Mouse (Mus musculus): ENCODE data around the gene Rngtt.
A peak's percentile ranks its signal among the peaks of the same experiment; 100 is the strongest.
"Not testable (repeated sequence)": the region's sequence is repeated elsewhere in the genome, so short reads cannot be mapped to it uniquely, and the experiment has no call there.

Gene Rngtt

DNA sequence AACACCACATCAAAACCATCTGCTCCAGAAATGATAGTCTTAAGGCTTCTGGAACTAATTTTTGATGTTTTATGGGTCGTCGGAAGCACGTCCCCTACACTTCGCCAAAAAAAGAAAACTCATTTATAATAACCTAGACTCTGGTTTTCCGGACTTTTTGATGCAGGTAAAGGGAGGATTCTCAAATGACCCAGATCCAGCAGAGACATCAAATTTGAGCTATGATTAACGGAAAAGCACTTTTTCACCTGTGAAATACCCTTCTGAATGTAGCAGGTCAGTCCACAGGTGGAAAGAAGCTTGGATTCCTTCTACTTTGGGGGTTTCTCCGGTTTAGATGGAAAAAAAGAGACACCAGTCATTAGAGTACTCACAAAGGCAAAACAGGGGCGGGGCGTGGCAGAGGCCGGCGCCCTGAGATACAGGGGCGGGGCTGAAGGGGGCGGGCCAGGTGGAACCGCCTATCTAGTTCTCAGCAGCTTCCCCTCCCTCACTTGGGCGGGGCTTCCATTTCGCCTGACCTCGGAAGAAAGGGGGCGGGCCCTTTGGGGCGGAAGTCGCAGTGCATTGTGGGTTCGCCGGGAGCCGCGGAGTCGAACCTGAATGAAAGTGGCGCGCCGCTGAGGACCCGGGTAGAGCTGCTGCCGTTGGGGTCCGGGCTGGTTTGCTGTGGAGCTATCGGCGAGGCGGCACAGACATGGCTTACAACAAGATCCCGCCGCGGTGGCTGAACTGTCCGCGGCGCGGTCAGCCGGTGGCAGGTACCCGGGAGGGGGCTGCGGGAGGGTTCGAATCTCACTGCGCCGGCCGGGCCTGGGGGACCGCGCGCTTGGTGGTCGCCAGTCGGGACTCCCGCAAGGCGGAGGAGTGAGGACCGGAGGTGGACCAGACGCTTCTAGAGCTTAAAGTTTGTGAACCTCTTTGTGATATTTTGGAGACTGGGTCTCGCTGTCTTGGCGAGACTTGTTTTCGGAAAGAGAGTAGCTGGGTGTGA, at the start of gene Rngtt:
Gene Rngtt, plus strand, starts transcription at position 548 of the 994 bp plus-strand sequence.
- DNase-seq: peak; percentile 92

DNA sequence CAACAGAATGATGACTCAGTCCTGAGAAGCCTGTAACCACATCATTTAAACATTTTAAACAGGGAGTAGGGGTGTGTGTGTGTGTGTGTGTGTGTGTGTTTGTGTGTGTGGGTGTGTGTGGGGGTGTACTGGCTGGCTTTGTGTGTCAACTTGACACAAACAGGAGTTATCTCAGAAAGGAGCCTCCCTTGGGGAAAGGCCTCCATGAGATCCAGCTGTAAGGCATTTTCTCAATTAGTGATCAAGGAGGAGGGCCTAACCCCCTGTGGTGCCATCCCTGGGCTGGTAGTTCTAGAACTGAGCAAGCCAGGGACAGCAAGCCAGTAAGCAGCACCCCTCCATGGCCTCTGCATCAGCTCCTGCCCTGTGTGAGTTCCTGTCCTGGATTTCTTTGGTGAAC, 49.8 kb upstream of the Rngtt start:
- DNase-seq: no peak

DNA sequence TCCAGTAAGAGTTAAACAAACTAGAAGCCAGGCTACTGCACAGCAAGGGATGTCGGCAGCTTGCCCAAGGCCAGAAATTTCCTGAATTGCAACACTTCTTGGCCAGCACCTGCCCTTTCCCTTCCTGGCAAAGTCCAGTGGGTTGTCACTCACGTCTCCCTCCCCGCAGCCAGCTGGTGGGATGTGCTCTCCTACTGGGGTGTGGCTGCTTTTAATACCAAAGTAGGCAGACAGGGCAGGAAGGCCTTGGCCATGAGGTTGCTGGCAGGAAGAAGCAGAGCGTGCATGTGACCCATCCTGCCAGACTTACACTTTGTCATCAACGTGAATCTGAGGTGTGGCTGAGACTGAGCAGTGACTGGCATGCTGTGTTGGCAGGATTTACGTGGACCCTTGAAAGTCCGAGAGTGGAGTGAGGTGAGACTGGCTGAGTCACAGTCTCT, 48.8 kb upstream of the Rngtt start:
- DNase-seq: peak; percentile 23

DNA sequence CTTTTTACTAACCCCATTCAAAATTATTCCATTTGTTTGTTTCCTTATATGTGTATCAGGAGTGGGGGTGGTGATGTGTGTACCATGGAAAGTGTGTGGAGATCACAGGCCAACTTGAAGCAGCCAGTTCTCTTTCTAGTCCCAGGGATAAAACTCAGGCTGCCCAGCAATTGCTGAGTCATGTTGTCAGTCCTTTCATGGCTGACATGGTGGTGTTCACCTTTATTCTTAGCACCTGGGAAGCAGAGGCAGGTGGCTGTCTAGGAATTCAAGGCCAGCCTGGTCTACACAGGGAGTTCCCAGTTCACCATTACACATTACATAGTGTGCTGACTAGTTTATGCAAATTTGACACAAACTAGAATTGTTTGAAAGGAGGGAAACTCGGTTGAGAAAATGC, 47.2 kb upstream of the Rngtt start:
- no peak for DNase-seq

DNA sequence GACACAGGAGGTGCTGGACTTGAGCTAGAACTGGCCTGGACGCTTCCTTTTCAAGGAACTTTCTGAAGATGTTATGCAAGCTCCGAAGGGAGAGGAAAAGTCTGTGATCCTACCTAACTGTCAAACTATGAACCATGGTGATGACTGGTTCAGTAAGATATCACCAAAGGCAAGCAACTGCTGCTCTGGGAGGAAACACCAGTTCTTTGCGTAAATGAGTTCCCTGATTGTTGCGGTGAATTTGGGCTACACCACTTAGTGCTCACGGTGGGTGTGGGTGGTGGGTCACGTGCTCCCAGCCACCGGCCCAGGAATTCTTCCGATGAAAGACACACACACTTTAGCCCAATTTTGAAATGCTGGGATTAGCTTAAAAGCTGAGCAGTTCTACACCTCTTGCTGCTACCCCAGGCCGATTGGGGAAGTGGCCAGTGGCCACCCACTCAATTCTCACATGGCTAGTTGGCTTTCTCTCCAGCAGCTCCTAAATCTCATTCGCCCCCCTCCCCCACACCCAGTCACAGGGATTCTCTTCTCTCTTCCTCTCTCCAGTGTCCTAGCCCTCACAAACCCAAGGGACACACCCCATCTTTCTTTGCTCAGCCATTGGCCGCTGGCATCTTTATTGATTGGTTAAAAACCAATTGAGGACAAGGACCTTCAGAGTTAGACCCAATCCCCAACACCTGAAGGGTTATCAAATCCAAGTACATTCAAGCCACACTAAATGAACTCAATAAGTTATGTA, 45.0 kb upstream of the Rngtt start:
- DNase-seq: no peak

DNA sequence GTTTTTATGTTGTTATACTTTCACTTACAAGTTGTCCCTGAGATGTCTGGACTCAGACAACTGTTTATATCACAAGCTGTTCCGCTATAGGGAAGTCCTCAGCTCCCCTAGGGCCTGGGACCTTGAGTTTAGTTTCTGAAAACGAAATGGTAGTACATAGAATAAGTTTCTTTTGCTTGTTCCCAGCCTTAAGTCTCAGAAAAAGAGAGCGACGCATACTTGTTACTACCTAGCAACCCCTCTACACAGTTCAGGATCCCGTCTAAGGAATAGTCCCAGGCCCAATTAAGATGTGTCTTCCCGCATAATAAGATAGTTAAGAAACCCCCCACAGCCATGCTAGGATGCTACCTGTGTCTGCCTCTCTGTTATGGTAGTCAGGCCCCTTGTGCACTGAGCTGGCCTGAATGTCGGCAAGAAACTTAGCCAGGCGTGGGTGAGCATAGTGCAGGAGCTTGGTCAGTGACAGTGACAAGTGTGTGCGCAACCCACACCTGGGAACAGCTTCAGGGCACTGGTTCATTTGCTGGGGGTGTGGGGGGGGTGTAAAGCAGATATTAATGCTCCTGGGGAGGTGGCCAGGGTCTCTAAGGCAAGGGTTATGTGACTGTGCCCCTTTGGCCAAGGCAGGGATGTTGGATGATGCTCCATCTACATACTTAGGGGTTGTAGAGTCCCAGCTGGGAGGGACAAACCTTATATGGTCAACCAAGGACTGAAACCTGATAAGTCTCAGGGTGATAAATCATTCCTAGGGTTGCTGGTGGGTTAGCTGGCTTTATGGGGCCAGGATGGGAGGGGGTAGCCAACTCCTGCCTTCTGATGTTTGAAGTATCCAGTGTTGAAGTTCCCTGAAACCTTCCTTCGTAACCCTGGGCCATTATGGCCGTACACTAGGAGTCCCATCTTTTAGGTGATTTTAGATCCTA, 39.5 kb upstream of the Rngtt start:
- DNase-seq: no peak

DNA sequence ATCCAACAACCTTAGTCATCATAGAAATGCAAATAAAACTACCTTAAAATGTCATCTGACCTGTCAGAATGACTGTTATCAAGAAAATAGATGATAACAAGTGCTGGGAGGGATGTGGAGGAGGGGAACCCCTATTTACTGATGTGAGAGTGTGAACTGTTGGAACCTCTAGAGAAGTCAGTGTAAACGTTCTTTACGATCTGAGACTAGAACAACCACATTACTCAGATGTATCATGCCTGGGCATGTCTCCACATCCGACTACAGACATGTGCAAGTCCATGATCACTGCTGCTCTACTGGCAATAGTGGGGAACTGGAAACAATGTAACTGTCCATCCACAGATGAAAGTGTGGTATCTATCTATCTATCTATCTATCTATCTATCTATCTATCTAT, 36.7 kb upstream of the Rngtt start:
- no peak for DNase-seq

DNA sequence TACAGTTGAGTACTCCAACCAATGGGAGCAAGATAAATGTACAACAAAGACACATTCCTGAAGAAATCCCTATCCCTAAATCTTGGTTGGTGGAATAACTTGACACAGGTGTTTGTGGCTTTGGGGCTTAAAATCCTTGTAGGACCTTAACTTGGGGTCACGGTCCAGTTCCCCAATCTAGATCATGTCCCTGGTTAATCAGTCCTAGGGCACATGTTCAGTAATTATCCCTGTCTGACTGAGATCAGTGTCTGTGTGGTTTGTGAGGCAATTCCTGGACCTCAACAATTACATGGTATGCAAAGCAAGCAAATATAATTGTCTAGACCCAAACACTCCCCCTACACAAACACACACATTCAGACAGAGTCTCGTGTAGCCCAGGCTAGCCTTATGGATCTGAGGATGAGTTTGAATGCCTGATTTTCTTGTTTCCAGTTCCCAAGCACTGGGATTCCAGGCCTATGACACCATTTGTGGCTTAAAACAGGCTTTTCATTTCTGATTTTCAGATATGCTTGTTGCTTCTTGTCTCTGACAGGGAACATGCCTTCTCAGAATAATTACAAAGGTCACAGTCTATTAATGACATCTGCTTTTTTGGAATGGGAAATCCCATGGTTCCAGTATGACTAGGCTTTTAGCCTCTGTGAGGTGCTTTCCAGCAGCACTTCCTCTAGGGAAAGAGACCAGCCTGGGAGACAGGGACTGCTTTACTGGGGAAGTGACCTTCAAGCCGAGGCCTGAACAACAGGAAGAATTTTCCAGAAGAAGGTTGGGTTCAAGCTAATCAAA, 28.0 kb upstream of the Rngtt start:
- no peak for DNase-seq

DNA sequence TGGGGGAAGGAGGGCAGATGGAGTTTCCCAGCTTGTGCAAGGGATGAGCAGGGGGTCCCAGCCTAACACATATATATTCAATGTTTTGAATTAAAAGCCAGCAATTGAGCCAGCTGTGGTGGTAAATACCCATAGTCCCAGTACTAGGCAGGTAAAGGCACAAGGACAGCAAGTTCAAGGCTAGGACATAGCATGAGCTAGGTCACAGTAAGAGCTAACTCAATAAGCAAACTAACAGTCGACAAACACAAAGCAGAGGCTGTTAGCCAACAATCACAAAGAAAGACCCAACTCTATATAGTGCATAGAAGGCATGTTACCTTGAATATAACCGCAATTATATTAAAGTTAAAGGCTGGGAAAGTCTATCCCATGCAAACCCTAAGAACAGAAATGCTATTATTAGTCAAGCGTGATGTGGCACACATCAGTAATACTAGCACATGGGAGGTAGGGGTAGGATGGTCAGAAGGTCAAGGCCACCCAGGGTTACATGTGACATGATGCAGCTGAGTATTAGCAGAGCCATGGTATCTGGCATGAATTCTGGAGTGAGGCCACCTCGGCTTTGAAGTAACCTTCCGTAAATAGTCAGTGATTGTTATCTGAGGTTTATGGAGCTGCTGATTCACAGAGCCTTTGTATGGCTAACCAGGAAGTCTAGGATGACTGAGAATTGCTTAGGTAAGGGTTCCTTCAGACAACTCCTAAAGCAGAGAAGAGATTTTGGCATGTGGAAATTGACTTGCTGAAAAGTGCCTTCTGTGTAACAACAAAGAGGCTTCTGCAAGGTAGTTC, 25.8 kb upstream of the Rngtt start:
- DNase-seq: no peak

DNA sequence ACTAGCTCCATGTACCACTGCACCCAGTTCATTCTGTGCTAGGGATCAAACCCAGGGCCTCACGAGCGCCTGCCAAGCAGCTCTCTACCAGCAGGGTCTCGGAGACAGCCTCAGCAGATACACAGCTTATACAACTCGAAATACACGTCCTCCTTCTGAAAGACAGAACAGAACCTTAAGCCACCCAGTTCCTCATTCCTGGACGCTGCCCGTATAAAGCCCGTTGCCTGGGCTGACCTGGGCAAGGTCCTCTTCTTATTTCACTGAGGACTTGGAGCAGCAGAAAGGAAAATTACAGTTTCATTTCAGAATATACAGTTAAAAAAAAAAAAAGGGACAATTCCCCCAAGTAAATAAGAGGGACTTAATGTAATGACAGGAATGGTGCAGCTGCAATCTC, 24.7 kb upstream of the Rngtt start:
- no peak for DNase-seq

DNA sequence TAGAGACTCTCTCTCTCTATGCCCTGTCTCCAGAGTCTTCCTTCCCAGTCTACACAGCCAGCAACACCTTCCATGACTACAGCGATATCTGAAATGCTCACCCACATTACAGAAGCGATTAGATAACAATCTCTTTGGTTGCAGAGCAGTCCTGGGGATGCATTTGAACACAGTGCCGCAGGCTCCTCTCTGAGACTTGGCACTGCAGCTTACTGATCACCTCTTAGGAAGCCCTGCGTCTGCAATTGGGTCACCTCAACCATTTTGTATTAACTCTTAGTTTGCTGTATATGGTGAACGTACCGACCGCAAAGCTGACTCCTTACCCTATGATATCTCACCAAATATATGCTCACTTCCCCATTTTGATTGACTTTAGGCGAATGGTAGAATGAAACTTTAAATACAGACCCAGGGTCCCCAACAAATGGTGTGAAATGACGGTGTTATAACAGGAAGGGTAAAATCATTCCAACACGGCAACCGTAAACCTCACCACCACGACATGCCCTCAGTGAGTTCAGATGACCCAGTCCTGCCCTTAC, 20.9 kb upstream of the Rngtt start:
- no peak for DNase-seq

DNA sequence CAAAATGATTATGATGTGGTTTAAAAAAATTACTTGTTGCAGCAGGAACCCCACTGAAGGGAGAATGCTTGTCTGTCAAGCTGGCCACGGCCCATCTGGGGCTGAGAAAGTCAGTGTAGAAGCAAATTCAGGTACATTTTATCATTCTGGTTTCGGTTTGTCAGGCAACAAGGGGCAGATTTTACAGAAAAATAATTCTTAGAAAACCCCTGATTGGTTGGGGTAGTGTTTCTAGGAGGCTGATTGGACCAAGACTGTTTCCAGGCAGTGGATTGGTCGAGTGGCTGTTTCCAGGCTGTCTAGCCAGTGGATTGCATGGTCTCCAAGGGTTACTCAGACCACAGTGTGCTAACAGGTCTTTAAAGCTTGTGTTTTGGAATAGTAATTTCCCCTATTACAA, 20.1 kb upstream of the Rngtt start, which contains the start of gene Pnrc1:
Gene Pnrc1, minus strand, starts transcription at position 162 of the 400 bp plus-strand sequence.
- peak; percentile 9 for DNase-seq

DNA sequence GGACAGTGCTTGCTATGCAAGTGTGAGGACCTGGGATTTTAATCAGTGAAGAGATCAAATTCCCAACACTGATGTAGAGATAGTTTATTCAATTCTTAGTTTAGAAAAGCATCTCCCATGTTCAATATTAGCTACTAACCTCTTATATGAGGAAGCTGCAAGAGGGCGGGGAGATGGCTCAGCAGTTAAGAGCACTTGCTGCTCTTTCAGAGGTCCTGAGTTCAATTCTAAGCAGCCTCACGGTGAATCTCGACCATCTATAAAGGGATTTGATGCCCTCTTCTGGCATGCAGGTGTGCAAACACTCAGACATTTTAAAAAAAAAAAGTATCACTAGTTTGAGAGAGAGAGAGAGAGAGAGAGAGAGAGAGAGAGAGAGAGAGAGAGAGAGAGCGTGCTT, 19.2 kb upstream of the Rngtt start:
- DNase-seq: no peak

DNA sequence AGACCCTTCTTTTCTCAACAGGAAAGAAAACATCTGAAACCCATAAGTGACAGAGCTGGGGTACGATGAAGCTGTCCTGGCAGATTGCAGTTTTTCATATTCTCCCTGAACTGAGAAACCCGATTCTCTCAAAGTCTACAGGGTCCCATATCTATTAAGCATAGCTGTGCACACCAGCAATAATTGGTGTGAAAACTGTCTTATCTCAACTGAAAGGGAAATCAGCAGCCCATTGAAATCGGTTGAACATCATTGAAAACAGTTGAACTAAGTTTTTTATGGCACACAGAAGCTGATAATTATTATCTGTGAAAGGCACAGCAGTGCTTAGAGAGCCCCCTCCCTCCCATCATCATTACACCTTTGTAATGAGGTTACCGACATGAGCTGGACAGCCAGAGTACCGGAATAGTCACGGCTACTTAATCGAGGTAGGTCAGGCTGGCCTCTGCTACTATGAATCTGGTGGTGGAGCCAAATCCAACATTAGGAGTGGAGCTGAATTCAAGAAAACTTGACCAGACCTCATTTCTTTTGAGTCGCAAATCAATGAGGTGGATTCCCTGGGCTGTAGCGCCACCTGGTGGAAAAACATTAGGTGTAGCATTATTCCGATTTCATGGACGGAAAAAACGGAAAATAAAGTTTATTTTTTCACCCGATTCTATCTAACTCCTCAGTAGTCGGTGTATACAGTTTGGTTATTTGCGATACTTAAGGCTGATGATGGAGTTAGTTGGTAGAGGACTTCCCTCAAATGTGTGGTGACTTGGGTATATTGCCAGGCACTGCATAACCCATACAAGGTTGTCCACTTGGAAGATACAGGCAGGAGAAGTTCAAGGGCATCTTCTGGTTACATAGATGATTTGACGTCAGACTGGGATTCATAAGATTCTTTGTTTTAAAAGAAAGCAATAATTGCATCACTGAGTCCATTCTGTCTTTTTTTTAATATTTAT, 17.4 kb upstream of the Rngtt start:
- DNase-seq: peak; percentile 43

DNA sequence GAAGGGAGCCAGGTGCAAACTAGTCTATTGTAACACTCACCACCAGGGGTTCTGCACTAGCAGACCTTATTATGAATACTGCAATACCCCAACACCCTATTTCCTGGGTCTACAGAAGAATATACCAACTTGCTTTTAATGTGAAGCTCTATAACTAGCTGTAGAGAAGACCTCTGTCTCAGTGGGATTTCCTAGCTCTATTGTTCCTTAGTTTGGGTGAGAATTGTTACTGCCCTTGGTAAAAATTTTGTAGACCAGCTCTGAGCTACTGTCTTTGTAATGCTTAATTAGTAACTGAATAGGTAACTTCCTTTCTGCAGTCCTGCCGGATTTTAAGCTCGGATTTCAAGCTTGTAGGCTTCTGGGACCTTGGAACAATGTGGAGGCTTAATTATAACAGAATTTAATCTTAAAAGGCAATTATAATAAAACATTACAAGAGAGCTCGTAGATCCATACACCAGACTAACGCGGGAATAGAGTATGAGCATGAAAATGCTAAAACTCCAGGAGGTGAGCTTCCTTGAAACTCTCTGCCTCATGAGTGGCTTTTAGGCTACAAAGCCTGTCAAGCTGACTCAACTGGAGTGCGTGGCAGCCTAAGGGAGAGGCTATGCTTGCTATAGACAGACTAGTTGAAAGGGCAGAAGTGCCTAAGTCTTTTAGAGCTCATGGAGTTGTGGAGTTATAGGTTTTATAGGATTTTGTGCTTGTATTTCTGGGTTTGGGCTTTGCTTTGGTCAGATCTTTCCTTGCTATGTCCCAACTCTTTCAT, 9.0 kb upstream of the Rngtt start:
- not testable (repeated sequence) for DNase-seq

DNA sequence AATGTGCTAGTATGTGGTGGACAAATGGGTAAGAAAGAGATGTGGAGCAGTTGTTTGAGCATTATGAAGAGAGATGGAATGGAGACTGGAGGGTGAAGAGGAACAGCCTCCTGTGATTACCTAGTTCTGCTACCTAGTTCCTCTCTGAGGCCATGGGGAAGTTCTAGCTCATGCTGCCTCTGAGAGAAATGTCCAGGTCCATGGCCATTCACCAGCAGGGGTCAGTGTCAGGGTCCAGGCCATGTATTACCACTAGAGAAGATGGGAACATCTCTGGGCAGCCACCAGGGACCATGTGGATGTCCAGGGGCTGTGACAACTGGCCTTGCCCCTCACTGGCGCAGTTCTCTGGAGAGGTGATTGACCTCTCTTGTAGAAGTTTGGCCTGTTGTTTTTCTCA, 7.1 kb upstream of the Rngtt start:
- DNase-seq: no peak

DNA sequence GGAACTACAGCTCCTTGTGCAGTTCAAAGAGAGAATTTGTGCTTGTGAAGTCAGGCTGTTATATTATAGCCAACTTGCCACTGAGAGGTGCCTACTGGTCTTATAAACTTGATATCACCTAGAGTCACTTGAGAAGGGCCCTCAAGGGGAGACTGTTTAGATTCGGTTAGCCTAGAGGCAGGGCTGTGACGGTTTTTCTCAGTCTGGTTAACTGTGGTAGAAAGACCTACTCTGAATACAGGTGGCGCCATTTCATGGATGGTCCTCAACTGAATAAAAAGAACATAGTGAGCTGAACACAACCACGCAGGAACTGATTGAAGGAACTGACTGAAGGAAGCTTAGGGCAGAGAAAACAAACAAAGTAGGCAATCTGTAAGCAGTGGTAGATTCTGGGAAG, 3.0 kb upstream of the Rngtt start:
- no peak for DNase-seq

DNA sequence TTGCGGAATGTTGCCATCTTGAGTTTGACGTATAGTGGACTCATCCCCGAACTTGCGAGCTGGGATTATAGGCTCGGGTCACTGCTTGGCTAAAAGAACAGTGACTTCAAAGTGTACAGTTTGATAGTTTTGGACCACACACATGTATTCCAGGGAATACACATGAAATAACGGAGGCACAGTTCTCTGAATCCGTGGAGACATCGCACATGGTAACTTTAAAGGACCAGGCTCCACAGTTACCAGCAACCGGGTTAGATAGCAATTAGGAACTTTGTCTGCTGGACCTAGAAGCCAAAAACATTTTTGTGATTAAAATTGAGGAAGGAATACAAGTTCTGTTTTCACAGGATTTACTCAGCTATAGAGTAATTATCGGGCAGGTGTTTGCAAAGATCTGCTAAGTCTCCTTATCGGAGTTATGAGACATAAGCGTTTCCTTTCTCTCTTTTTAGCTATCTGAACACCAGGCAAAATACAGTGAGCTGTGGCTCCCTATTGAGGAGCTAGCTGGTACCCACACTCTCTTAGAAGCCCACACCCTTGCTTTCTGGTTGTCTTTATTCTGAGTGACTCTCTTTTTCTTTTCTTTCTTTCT, 828 bp downstream of the Rngtt start:
- DNase-seq: no peak

Measured in right cerebral cortex, postnatal 25 days (tissue).